Mouse (Mus musculus): ENCODE results near the gene Mtus2. TPM values are rescaled to one million over a fixed set of nuclear protein-coding genes. Genes with fewer than 3 reads are reported as not detected.

Gene Mtus2
- polyA plus RNA-seq, 1 experiment from 2014 or later = 49.4 TPM

DNA sequence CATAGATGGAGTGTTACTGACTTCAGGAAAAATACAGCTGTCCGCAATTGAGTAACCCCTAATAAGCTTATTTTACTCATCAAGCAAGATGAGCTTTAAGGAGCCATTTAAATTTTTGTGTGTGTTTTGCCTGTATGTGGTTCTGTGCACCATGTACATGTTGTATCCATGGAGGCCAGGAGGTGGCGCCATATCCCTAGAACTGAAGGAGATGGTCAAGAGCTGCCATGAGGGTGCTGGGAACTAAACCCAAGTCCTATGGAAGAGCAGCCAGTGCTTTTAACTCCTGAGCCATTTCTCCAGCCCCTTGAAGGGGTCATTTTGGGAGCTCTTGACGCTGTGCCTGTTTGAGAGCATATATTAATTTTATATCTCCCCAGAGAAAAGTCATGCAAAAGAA lies 122.6 kb downstream of the Mtus2 start:
- Histone ChIP-seq H3K27me3 (ENCODE audit: control insufficient read depth, insufficient read depth, low read length) (no peaks in the 10 kb centered on the region), H3K4me2 (replicated peaks) (no peak overlapping the region), H3K4me3 (replicated peaks; ENCODE audit: low read length) (no peak overlapping the region), H3K9me3 (ENCODE audit: control insufficient read depth, low read length) (peaks cover 4% of the 10 kb centered on the region; the same call in 1 of the 2 replicates), H3K9ac (no peak overlapping the region), H3K27ac (no peak overlapping the region), H3K36me3 (replicated peaks; ENCODE audit: control insufficient read depth, insufficient read depth) (no peaks in the 10 kb centered on the region), H3K4me1 (replicated peaks; ENCODE audit: control insufficient read depth, insufficient read depth, low read length) (no peaks in the 10 kb centered on the region)
- 81% methylated on average over 3 of the region's 3 CpGs for WGBS
- ATAC-seq (ENCODE audit: low FRiP score) = no peak
- DNase-seq (ENCODE audit: low spot score) = no peak

DNA sequence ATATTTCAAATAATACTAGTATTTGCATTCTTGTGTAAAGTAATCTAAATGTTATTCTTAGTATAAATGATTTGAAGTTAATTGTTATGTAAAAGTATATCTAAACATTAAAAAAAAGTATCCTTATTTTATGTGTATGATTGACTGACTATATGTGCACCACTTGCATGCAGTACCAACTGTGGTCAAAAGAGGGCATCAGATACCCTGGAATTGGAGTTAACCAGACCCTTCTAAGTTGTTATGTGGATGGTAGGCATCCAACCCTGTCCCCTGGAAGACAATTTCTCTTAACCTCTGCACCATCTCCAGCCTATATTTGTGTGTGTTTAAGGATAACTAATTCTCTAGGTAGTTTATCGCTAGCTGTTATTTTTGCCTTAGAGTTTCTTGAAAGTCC lies 126.4 kb downstream of the Mtus2 start:
- Histone ChIP-seq H3K4me2 (replicated peaks) (no peak overlapping the region), H3K9me3 (ENCODE audit: control insufficient read depth, low read length) (peaks cover 4% of the 10 kb centered on the region; the same call in 1 of the 2 replicates), H3K4me3 (replicated peaks; ENCODE audit: low read length) (no peak overlapping the region), H3K27me3 (ENCODE audit: control insufficient read depth, insufficient read depth, low read length) (no peaks in the 10 kb centered on the region), H3K36me3 (replicated peaks; ENCODE audit: control insufficient read depth, insufficient read depth) (no peaks in the 10 kb centered on the region), H3K9ac (no peak overlapping the region), H3K27ac (no peak overlapping the region), H3K4me1 (replicated peaks; ENCODE audit: control insufficient read depth, insufficient read depth, low read length) (no peaks in the 10 kb centered on the region)
- WGBS = 98% methylated on average over 1 of the region's 1 CpGs
- DNase-seq (ENCODE audit: low spot score) = no peak
- no peak for ATAC-seq (ENCODE audit: low FRiP score)

DNA sequence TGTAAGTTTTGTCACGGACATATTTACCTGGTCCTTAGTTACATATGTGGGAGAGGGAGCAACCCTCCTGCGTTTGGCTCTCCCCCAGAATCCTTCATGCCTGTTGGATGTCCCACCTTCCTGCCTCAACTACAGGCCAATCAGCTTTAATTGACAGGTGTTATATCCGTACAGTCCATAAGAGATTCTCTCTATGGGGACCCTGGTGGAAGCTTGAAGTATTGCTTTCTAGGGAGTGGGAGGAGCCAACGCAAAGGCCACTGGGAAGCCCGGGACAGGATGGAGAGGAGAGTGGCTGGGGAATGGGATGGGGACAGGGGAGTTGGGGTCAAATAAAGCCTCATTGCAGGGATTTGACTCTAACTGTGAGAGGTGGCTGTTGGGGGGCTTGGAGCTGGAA lies 127.6 kb downstream of the Mtus2 start:
- no peak for ATAC-seq (ENCODE audit: low FRiP score)
- H3K27ac ChIP-seq = no peak overlapping the region

DNA sequence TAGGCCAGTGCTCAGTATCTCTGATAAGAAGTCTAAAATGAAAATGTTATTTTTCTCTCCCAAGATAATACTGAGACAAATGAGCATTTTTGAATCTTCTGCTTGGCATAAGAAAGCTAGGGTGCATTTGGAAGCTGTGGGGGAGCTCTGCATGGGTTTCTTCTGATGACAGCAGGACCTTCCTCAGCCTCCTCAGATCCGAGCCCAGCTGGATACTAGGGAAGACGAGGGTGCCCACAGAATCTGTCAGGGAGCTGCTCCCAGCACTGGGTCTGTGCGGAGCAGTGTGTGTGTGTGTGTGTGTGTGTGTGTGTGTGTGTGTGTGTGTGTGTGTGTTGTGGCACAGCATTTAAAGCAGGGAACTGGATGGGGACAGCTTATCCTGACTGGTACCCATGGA lies 130.7 kb downstream of the Mtus2 start:
- Histone ChIP-seq H3K4me2 (replicated peaks) (no peak overlapping the region), H3K36me3 (replicated peaks; ENCODE audit: control insufficient read depth, insufficient read depth) (no peaks in the 10 kb centered on the region), H3K4me1 (replicated peaks; ENCODE audit: control insufficient read depth, insufficient read depth, low read length) (no peaks in the 10 kb centered on the region), H3K9me3 (ENCODE audit: control insufficient read depth, low read length) (0 out of 2 replicates have a peak, but pooled peaks cover 4% of the 10 kb centered on the region), H3K27me3 (ENCODE audit: control insufficient read depth, insufficient read depth, low read length) (no peaks in the 10 kb centered on the region), H3K4me3 (replicated peaks; ENCODE audit: low read length) (no peak overlapping the region), H3K9ac (no peak overlapping the region), H3K27ac (no peak overlapping the region)
- 71% methylated on average over 3 of the region's 3 CpGs for WGBS
- ATAC-seq (ENCODE audit: low FRiP score) (no peak), DNase-seq (ENCODE audit: low spot score) (no peak)

More for the DNA sequence above, 127.6 kb downstream of the Mtus2 start:
- Histone ChIP-seq H3K4me1 (replicated peaks; ENCODE audit: control insufficient read depth, insufficient read depth, low read length) (no peaks in the 10 kb centered on the region), H3K27me3 (ENCODE audit: control insufficient read depth, insufficient read depth, low read length) (no peaks in the 10 kb centered on the region), H3K4me3 (replicated peaks; ENCODE audit: low read length) (no peak overlapping the region), H3K9me3 (ENCODE audit: control insufficient read depth, low read length) (peaks cover 6% of the 10 kb centered on the region; the same call in 1 of the 2 replicates), H3K4me2 (replicated peaks) (no peak overlapping the region), H3K36me3 (replicated peaks; ENCODE audit: control insufficient read depth, insufficient read depth) (no peaks in the 10 kb centered on the region), H3K9ac (no peak overlapping the region)
- 90% methylated on average over 5 of the region's 5 CpGs for WGBS
- no peak for DNase-seq (ENCODE audit: low spot score)

DNA sequence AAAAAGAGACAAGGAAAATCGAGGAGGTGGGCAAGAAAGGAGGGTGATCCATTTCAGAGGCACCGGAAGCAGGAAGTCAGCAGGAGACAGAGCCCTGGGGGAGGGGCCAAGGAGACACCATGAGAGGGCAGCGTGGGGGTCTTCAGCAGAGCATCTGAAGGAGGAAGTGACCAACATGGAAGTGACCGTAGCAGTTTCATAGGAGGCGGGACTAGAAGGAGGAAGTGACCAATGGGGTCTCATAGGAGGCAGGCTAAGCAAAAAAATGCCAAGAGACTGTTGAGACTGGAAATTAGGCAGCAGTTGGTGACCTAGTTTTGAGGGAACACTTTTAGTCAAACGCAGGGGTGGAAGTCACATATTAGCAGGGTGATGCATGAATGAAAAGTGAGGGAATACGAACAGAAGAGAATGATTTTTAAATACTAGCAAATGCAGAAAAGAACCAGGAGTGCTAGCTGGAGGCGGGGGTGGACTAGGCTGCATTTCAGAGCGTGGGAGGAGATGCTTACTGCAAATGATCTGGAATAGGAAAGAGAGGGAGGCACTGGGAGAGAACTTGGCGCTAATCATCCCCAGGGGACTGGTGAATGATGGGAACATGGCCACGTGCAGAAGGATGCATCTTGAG lies 133.2 kb downstream of the Mtus2 start:
- Histone ChIP-seq H3K36me3 (replicated peaks; ENCODE audit: control insufficient read depth, insufficient read depth) (no peaks in the 10 kb centered on the region), H3K27ac (no peak overlapping the region), H3K4me3 (replicated peaks; ENCODE audit: low read length) (no peak overlapping the region), H3K9ac (no peak overlapping the region), H3K4me2 (replicated peaks) (no peak overlapping the region), H3K9me3 (ENCODE audit: control insufficient read depth, low read length) (0 out of 2 replicates have a peak, but pooled peaks cover 4% of the 10 kb centered on the region), H3K27me3 (ENCODE audit: control insufficient read depth, insufficient read depth, low read length) (no peaks in the 10 kb centered on the region), H3K4me1 (replicated peaks; ENCODE audit: control insufficient read depth, insufficient read depth, low read length) (no peaks in the 10 kb centered on the region)
- 77% methylated on average over 11 of the region's 11 CpGs for WGBS
- DNase-seq (ENCODE audit: low spot score) (no peak), ATAC-seq (ENCODE audit: low FRiP score) (no peak)

DNA sequence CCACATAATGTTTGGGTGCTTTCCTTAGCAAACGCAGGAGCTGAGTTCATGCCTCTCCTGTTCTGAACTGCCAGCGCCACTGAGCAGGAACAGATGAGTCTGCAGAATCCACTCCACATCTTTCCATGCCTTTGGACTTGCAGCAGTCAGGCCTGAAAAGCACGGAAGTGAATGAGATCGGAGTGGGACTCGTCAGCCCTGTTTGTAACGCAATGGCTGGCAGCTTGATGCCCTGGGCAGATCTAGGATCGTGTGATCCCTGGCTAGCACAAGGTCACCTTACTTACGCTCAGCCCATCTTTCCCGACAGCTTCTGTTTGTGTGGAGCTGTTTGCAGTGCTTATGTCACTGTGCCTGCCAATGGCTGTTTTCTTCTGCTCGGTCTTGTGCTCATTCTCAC lies 137.5 kb downstream of the Mtus2 start:
- Histone ChIP-seq H3K27ac (peak overlapping the region; percentile 52), H3K9ac (no peak overlapping the region), H3K27me3 (ENCODE audit: control insufficient read depth, insufficient read depth, low read length) (no peaks in the 10 kb centered on the region), H3K4me2 (replicated peaks) (no peak overlapping the region), H3K4me3 (replicated peaks; ENCODE audit: low read length) (no peak overlapping the region), H3K4me1 (replicated peaks; ENCODE audit: control insufficient read depth, insufficient read depth, low read length) (no peaks in the 10 kb centered on the region), H3K9me3 (ENCODE audit: control insufficient read depth, low read length) (no peaks in the 10 kb centered on the region), H3K36me3 (replicated peaks; ENCODE audit: control insufficient read depth, insufficient read depth) (no peaks in the 10 kb centered on the region)
- WGBS = 56% methylated on average over 10 of the region's 10 CpGs
- DNase-seq (ENCODE audit: low spot score) = no peak
- ATAC-seq (ENCODE audit: low FRiP score) = no peak

DNA sequence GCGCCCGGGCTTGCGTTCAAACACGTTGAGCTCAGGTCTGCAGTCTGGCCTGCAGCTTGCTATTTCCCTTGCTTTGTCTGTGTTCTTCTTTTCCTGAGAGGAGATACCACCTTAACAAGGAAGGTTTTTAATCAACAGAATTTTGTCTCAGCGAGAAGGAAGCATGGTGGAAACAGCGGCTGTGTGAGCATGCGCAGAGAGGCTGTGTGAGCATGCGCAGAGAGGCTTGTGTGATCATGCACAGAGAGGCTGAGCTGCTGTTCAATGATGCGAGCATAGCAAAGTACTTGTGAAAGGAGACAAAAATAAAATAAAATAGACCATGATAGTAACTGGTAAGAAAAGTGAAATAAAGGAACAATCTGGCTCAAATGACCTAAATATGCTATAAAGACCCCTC lies 142.2 kb downstream of the Mtus2 start:
- H3K27ac ChIP-seq = no peak overlapping the region
- WGBS = 91% methylated on average over 9 of the region's 9 CpGs
- H3K4me3 ChIP-seq (replicated peaks; ENCODE audit: low read length) = no peak overlapping the region
- H3K4me1 ChIP-seq (replicated peaks; ENCODE audit: control insufficient read depth, insufficient read depth, low read length) = no peaks in the 10 kb centered on the region
- no peaks in the 10 kb centered on the region for H3K27me3 ChIP-seq (ENCODE audit: control insufficient read depth, insufficient read depth, low read length)
- H3K36me3 ChIP-seq (replicated peaks; ENCODE audit: control insufficient read depth, insufficient read depth) = no peaks in the 10 kb centered on the region
- ATAC-seq (ENCODE audit: low FRiP score) (no peak), DNase-seq (ENCODE audit: low spot score) (no peak)
- no peak overlapping the region for H3K9ac ChIP-seq
- no peak overlapping the region for H3K4me2 ChIP-seq (replicated peaks)
- H3K9me3 ChIP-seq (ENCODE audit: control insufficient read depth, low read length) = no peaks in the 10 kb centered on the region

DNA sequence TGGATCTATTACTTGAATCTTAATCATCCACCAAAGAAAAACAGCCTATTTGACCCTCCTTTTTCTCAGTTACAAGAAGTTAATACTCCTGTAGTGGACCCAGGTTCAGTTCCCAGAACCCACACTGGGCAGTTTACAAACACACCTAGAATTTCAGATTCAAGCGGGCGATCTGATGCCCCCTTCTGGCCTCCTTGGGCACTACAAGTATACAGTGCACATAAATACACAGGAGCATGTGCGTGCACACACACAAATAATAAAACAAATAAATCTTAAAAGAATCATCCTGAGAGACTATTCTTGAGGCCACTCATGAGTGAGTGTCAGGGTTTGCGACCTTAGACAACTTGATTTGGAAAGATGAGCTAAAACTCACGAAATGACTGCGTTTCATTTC lies 150.2 kb downstream of the Mtus2 start:
- peak overlapping the region; percentile 79; the same call in 1 of the 2 replicates for H3K27ac ChIP-seq
- no peak for DNase-seq (ENCODE audit: low spot score)
- no peak for ATAC-seq (ENCODE audit: low FRiP score)
- peaks cover 14% of the 10 kb centered on the region for H3K4me1 ChIP-seq (replicated peaks; ENCODE audit: control insufficient read depth, insufficient read depth, low read length)
- WGBS = 80% methylated on average over 6 of the region's 6 CpGs
- no peak overlapping the region for H3K9ac ChIP-seq
- H3K4me2 ChIP-seq (replicated peaks) = no peak overlapping the region
- H3K9me3 ChIP-seq (ENCODE audit: control insufficient read depth, low read length) = no peaks in the 10 kb centered on the region
- H3K36me3 ChIP-seq (replicated peaks; ENCODE audit: control insufficient read depth, insufficient read depth) = no peaks in the 10 kb centered on the region
- H3K27me3 ChIP-seq (ENCODE audit: control insufficient read depth, insufficient read depth, low read length) = no peaks in the 10 kb centered on the region
- no peak overlapping the region for H3K4me3 ChIP-seq (replicated peaks; ENCODE audit: low read length)

DNA sequence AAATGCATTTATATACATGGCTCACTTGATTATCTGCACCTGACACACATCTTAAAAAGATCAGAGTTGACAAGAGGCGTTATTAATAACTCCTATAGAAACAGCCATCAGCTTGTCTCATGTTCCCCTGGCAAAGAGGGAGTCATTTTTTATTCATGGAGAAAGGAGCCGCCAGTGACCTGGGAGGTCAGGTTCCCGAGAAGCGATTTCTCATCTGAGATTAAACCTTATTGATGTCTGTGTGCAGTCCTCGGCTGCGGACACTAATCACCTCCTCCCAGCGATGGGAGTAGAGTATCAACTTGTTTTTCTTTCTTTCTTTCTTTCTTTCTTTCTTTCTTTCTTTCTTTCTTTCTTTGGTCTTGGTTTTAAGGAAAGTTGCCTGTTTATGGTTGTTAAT lies 150.8 kb downstream of the Mtus2 start:
- Histone ChIP-seq H3K27me3 (ENCODE audit: control insufficient read depth, insufficient read depth, low read length) (no peaks in the 10 kb centered on the region), H3K4me1 (replicated peaks; ENCODE audit: control insufficient read depth, insufficient read depth, low read length) (peaks cover 14% of the 10 kb centered on the region), H3K9me3 (ENCODE audit: control insufficient read depth, low read length) (no peaks in the 10 kb centered on the region), H3K9ac (no peak overlapping the region), H3K4me3 (replicated peaks; ENCODE audit: low read length) (no peak overlapping the region), H3K4me2 (replicated peaks) (0 out of 2 replicates have a peak overlapping the region, but pooled peaks have one; percentile 11), H3K27ac (peak overlapping the region; percentile 79), H3K36me3 (replicated peaks; ENCODE audit: control insufficient read depth, insufficient read depth) (no peaks in the 10 kb centered on the region)
- ATAC-seq (ENCODE audit: low FRiP score) (no peak), DNase-seq (ENCODE audit: low spot score) (no peak)
- WGBS = 16% methylated on average over 7 of the region's 7 CpGs

DNA sequence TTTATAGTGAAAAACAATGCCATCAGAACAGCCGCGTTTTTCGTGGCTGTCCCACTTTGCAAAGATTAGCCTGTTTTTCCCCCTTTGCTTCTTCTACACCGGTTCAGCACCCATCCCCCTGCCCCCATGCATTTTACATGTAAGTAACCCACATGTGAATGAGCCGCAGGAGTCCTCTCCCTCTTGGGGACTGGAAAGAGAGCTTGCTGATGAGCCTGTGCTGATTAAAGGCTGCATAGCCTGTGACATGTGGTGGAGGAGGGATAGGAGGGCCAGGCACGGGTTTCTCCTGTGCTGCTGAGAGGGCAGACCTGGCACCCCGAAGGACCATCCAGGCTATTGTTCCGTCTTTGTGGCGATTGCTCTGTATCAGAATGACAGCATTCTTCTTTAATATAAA lies 151.2 kb downstream of the Mtus2 start:
- H3K27ac ChIP-seq = peak overlapping the region; percentile 79
- no peaks in the 10 kb centered on the region for H3K36me3 ChIP-seq (replicated peaks; ENCODE audit: control insufficient read depth, insufficient read depth)
- no peak overlapping the region for H3K4me3 ChIP-seq (replicated peaks; ENCODE audit: low read length)
- DNase-seq (ENCODE audit: low spot score) = no peak
- H3K9me3 ChIP-seq (ENCODE audit: control insufficient read depth, low read length) = no peaks in the 10 kb centered on the region
- peaks cover 14% of the 10 kb centered on the region for H3K4me1 ChIP-seq (replicated peaks; ENCODE audit: control insufficient read depth, insufficient read depth, low read length)
- no peak for ATAC-seq (ENCODE audit: low FRiP score)
- H3K4me2 ChIP-seq (replicated peaks) = 0 out of 2 replicates have a peak overlapping the region, but pooled peaks have one; percentile 11
- H3K27me3 ChIP-seq (ENCODE audit: control insufficient read depth, insufficient read depth, low read length) = no peaks in the 10 kb centered on the region
- 26% methylated on average over 9 of the region's 9 CpGs for WGBS
- H3K9ac ChIP-seq = peak overlapping the region; percentile 33

Data from hindbrain, embryonic 14.5 days (tissue).